Mouse (Mus musculus) heart, postnatal 10 days (tissue): Measurements from ENCODE around the gene Pax5. TPM values are rescaled to one million over a fixed set of nuclear protein-coding genes. Genes with fewer than 3 reads are reported as not detected.
A peak's percentile ranks its signal among the peaks of the same experiment; 100 is the strongest.

Experiments used
- DNase-seq, 2 experiments: peaks; one replicate each; pipeline ENCODE4 v3.0.0; 2021
- intact Hi-C: fragments of 180-260 bp; cut with DNase I; formaldehyde crosslinking; loops from one replicate; pipeline ENCODE4 v1.15.1; 2025
- total RNA-seq, 2 experiments: library from RNA; stranded (reverse); gene quantifications; 2 replicates each; pipeline ENCODE4 v1.2.3; 2021

Pax5 gene
- total RNA-seq, 2 experiments from 2014 or later, result 1.1 to 1.2 TPM

DNA sequence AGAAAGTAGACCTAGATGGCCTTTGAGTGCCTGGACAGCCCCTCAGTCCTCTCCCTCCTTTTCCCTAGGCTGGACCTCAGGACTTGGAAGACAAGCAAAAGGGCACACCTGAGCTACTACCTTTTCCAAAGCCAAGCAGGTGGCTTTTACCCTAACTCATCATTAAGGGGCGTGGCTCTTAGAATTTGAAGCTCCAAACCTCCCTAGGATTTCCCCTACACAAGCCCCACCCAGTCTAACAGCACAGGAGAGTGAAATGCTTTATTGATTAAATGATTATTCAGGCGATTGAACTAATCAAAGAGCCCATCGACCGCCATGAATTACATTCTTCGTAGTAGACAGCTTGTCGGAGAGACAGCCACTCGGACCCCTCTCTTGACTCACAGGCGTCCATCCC is 2.0 kb downstream of the Pax5 start:
- intact Hi-C loops, result no loop called here
- no peak for DNase-seq

GRCm38 (mm10) chr4:44706865-44707264 is 3.4 kb downstream of the Pax5 start:
- intact Hi-C loops, result no loop called here
- DNase-seq, result no peak

DNA sequence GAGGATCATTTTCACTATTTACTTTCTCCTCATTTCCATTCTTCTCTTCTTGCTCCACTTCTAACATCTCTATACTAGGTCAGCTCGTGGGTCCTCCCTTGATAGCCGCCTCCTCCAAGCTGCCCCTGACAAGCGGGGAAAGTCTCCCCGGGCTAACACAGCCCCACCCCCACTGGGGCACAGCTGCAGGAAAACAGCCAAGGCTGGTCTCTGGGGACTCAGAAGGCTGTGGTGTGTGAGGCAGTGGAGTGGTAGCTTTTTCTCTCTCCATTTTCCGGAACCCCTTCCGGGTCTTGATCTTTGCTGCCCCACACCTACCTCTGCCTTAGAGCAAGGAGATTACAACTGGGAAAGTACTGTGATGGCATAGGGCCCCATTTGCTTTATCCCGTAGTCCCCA is 4.3 kb downstream of the Pax5 start:
- intact Hi-C loops, result no loop called here
- DNase-seq, result no peak

GRCm38 (mm10) chr4:44705151-44705550 is 5.1 kb downstream of the Pax5 start:
- intact Hi-C loops, result no loop called here
- DNase-seq, result no peak

DNA sequence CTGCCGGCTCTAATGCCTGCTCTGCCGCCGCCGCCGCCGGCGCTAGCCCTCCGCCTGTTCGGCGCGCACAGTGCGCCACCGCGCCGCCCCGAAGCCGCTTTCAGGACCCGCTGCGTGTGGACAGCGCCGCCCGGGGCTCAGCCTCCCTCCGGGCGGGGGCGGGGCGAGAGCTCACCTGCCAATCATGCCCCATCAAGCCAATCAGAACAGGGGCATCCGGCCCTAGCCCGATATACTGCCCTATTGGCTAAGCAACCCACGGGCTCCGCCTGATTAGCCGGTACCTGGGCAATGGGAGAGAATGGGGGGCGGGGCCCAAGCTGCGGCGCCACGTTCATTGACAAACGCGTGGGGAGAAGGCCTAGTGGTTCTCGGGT is 5.9 kb downstream of the Pax5 start:
- DNase-seq, result peak; percentile 90 to 92
- intact Hi-C loops, result no loop called here

DNA sequence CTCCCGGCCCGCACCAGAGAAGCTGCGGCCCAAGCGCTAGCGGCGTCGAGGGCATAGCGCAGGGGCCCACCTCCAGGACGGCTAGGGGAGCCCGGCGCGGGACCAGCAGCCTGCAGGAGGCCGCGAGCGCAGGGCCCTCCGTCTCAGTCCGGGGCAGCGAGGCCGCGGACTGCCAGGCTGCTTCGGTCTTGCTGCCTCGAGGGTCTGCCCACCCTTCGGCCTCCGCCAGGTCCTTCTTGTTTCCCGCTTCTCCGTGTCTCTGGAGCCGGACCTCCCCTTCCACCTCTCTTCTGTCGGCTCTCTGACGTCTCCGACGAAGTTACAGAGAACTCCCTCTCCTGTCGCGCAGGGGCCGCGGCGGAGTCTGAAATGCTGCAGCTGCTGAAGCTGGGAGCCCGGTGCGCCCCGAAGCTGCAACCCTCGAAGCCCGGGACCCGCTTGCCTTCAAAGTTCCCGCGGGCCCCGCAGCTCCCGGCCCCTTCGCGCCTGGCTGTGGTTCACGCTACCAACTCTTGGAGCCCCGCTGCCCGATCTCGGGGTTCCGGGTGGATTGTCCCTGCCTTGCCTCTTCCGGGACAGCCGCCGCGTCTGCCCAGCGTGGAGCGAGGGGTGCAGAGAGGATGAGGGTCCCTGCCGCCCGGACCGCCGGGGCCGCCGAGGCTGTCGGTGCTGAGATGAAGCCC is 6.5 kb downstream of the Pax5 start:
- intact Hi-C loops, result no loop called here
- no peak for DNase-seq

DNA sequence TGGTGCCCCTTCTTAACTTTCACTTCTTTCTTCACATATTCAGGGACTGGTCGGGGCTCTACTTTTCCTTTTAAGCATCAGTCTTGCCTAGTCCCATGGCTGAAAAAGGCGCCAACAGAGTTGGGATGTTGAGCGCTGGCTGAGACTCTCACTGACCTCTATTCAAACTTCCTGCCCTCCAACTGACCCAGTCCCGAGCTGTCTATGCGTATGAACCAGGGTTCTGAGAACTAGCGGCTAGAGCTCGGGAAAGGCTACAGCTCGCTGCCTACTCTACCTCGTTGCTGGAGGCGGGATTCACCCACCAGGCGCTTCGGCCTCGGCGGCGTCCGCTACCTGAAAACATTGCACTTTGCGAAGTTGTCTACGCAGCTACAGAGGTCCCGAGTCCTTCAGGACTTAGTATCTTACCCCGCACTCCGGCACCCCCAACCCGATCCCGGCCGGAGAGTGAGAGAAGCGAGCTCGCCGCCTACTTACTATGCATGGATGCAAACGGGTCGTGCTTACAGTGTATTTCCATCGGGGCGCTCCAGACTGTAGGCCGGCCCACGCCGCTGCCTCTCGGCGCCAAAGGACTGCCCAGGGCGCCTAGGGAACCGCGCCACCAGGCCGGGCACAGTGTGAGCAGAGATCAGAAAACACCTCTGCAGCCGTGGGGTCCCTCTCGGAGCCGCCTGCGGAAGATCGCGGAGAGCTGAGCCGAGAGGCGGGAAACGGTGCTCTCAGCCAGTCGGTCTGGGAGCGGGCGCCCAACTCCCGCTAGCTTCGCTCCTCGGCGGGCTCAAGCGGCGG is 7.2 kb downstream of the Pax5 start:
- DNase-seq, result peak in 1 of 2 experiments; percentile 11
- intact Hi-C loops, result no loop called here

DNA sequence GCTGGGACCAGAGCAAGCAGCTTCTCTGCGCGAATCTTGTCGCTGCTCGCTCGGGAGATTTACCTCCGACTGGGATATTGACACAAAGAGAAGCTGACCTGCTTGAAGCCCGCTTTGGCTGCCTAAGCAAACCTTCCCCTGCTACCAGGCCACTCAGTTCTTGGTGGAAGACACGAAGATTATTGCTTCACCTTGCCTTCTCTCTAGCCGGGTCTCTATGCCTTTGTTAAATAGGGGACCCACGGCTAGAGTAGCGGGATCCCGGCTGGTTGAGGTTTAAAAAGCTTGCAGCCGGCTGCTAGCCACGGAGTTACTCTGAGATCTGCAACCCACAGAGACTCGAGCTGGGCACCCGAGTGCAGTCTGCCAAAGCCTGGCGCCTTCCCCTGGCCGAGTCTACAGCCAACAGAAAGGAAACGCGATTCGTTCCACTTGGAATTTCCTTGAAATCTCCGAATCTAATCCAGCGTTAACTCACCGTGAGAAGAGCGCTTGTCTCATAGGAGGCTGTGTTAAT is 8.2 kb downstream of the Pax5 start:
- intact Hi-C loops, result no loop called here
- DNase-seq, result peak in 1 of 2 experiments; percentile 6

DNA sequence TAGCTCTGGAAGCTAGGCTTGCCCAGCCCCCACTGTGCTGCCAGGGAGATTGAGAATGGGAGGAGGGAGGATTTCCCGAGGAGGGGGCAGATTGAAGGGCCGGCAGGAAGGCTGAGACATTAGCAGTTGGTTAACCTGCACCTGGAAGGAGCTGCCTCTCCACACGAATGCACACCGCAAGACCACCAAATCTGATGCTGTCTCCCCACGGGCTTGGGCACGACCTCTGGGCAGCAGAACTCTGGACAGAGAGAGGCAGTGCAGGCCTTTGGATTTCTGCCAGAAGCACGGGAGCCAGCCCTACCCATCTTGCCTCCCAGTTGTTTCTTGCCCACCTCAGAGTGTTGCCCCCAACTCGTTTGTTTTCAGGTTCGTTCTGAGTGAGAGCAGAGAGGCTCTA is 8.8 kb downstream of the Pax5 start:
- intact Hi-C loops, result no loop called here
- no peak for DNase-seq

- intact Hi-C loops, result no loop called here
- DNase-seq, result no peak
Observed at GRCm38 (mm10) chr4:44696676-44697075, 13.6 kb downstream of the Pax5 start.

DNA sequence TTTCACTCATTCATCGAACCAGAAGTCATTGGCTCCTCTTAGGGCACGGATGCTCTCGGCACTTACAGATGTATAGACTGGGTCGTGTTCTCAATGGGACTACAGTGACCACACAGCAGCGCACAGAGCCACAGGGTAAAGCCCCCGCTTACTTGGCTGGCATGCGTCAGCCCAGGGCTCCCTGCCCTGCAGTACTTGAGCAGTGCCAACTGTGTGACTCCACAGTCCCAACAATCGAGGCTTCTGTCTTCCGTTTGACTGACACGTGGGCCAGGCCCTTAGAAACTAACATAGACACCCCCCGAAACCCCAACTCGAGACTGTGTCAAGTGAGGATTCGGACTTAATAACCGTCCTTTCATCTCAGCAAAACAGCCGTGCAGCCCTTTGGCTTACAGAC is 15.9 kb downstream of the Pax5 start:
- no peak for DNase-seq
- intact Hi-C loops, result no loop called here

DNA sequence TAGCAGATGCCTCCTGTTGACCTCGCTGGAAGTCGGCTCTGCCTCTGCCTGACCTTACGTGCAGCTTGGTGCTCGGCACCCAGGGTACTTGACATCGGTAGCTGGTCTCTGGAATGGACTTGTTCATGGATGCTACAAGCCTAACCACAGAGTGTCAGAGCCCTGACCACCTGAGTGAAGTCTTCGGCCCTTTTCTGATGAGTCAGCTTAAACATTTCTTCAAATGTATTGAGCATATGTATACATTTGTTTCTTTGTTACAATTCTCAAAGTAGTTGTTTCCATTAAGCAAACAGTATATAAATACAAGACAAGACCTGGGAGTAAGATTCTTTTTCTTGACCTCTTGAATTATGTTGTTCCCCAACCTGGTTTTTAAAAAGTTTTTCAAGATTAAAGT is 24.7 kb downstream of the Pax5 start:
- DNase-seq, result no peak
- intact Hi-C loops, result no loop called here

DNA sequence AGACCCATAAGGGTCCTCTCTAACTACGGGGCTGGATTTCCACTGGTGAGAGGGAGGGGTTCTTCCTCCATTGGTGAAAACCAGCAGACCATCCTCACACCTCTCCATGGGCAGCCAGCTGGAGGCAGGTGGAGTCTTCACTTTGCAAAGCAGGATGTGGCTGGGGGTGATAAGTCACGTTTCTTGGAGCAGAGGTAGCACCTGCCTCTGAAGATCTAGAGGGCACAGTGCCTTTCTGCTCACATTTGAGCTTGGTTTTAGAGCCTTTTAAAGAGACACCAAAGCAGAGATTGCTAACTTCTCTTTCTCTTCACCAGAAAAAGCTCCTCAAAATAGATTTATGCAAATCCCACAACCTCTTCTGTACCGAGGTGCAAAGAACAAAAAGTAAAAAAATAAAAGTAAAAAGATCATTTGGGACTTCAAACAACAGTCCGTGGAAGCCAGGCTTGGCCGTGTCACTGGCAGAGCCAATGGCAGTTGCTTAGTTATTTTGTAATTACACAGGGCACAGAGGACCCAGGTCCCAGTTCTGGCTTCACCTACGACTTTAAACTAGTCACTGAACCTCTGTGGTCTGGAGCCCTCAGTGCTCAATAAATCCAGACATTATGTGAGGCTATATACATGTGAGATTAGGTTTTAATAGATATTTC is 29.9 kb downstream of the Pax5 start:
- intact Hi-C loops, result no loop called here
- no peak for DNase-seq

GRCm38 (mm10) chr4:44678641-44679040 is 31.6 kb downstream of the Pax5 start:
- intact Hi-C loops, result no loop called here
- no peak for DNase-seq

- intact Hi-C loops, result no loop called here
- DNase-seq, result no peak
Observed at GRCm38 (mm10) chr4:44678026-44678425, 32.3 kb downstream of the Pax5 start.

DNA sequence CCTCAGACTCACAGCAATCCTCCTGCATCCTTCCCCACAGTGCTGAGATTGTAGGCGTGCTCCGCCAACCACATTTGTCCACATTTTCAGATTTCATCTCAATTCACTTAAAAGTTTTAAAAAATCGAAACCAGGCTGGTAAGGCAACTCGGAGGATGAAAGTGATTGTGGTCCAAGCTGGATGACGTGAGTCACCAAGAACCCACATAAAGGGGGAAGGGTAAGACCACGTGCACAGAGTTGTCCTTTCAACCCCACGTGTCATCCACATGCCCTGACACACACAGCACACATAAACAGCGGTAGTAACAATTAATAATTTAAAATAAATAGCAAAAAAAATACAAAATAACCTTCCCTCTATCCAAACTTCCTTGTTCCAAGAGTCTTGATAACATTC is 35.3 kb downstream of the Pax5 start:
- intact Hi-C loops, result no loop called here
- no peak for DNase-seq

- intact Hi-C loops, result no loop called here
- DNase-seq, result no peak
Observed at GRCm38 (mm10) chr4:44673726-44674125, 36.6 kb downstream of the Pax5 start.

GRCm38 (mm10) chr4:44672216-44672937 is 37.9 kb downstream of the Pax5 start:
- no peak for DNase-seq
- intact Hi-C loops, result no loop called here

- intact Hi-C loops, result no loop called here
- no peak for DNase-seq
Observed at GRCm38 (mm10) chr4:44671486-44671885, 38.8 kb downstream of the Pax5 start.

GRCm38 (mm10) chr4:44671035-44671434 is 39.3 kb downstream of the Pax5 start:
- no peak for DNase-seq
- intact Hi-C loops, result no loop called here

GRCm38 (mm10) chr4:44670380-44670779 is 39.9 kb downstream of the Pax5 start:
- intact Hi-C loops, result no loop called here

More at GRCm38 (mm10) chr4:44670380-44670779, 39.9 kb downstream of the Pax5 start:
- DNase-seq, result no peak
